Mouse (Mus musculus) myocyte (in vitro differentiated cells): ENCODE data around the gene Prnd. TPM values are rescaled to one million over a fixed set of nuclear protein-coding genes. Genes with fewer than 3 reads are reported as not detected.

Experiments
- H3K27me3 ChIP-seq: one replicate; pipeline ENCODE4 v1.6.1; 2011; ENCODE audit not compliant: control insufficient read depth, insufficient read depth, insufficient read length
- H3K36me3 ChIP-seq: one replicate; pipeline ENCODE4 v1.6.1; 2011; ENCODE audit not compliant: control insufficient read depth, insufficient read depth
- H3K4me2 ChIP-seq: one replicate; pipeline ENCODE4 v1.6.1; 2011; ENCODE audit warnings: low read depth, control low read depth
- H3K4me3 ChIP-seq: one replicate; pipeline ENCODE4 v1.5.1; 2011; ENCODE audit warnings: mild to moderate bottlenecking, control low read depth, moderate library complexity
- H3K79me2 ChIP-seq: one replicate; pipeline ENCODE4 v1.6.1; 2011; ENCODE audit not compliant: control insufficient read depth, insufficient read depth
- H3ac ChIP-seq: one replicate; pipeline ENCODE4 v1.6.1; 2011; ENCODE audit not compliant: control insufficient read depth, insufficient read length
- CEBPB ChIP-seq: IDR thresholded peaks from 2 replicates; pipeline ENCODE4 v1.6.1; 2011; ENCODE audit warnings: mild to moderate bottlenecking, moderate library complexity; ENCODE audit not compliant: poor library complexity, insufficient read depth, severe bottlenecking
- E2F4 ChIP-seq: IDR thresholded peaks from one replicate; pipeline ENCODE4 v1.6.1; 2011; ENCODE audit warnings: mild to moderate bottlenecking, control low read depth, moderate library complexity; ENCODE audit not compliant: insufficient read depth
- MAX ChIP-seq: IDR thresholded peaks from one replicate; pipeline ENCODE4 v1.6.1; 2011; ENCODE audit warnings: low read depth, mild to moderate bottlenecking, control low read depth
- MYOD1 ChIP-seq, 3 experiments: IDR thresholded peaks; one replicate each; pipeline ENCODE4 v1.6.1; 2011; ENCODE audit warnings: control low read depth in 2 of 3, low read depth in 2 of 3, mild to moderate bottlenecking in 2 of 3, moderate library complexity in 1 of 3; ENCODE audit not compliant: insufficient read length in 2 of 3, control insufficient read depth in 1 of 3
- MYOG ChIP-seq, 3 experiments: IDR thresholded peaks; one replicate each; pipeline ENCODE4 v1.6.1; 2011; ENCODE audit warnings: control low read depth in 2 of 3, low read depth in 2 of 3, mild to moderate bottlenecking in 2 of 3; ENCODE audit not compliant: insufficient read length in 2 of 3, control insufficient read depth in 1 of 3, insufficient read depth in 1 of 3
- POLR2A ChIP-seq: IDR thresholded peaks from one replicate; pipeline ENCODE4 v1.6.1; 2011; ENCODE audit warnings: low read depth, mild to moderate bottlenecking, control low read depth, moderate library complexity; ENCODE audit not compliant: insufficient read length
- POLR2AphosphoS2 ChIP-seq: IDR thresholded peaks from one replicate; pipeline ENCODE4 v1.6.1; 2011; ENCODE audit warnings: low read depth, control low read depth; ENCODE audit not compliant: insufficient read length
- REST ChIP-seq: IDR thresholded peaks from one replicate; pipeline ENCODE4 v1.6.1; 2011; ENCODE audit warnings: mild to moderate bottlenecking, control low read depth, moderate library complexity; ENCODE audit not compliant: insufficient read depth, insufficient read length
- SRF ChIP-seq: IDR thresholded peaks from one replicate; pipeline ENCODE4 v1.6.1; 2011; ENCODE audit warnings: low read depth; ENCODE audit not compliant: control insufficient read depth, insufficient read length
- TCF12 ChIP-seq: IDR thresholded peaks from one replicate; pipeline ENCODE4 v1.6.1; 2011; ENCODE audit warnings: mild to moderate bottlenecking, control low read depth; ENCODE audit not compliant: poor library complexity, insufficient read depth, severe bottlenecking
- TCF3 ChIP-seq: IDR thresholded peaks from one replicate; pipeline ENCODE4 v1.6.1; 2011; ENCODE audit warnings: low read depth, control low read depth; ENCODE audit not compliant: insufficient read length
- USF1 ChIP-seq: IDR thresholded peaks from one replicate; pipeline ENCODE4 v1.6.1; 2011; ENCODE audit warnings: low read depth, mild to moderate bottlenecking, control low read depth, moderate library complexity
- polyA plus RNA-seq: library from polyadenylated mRNA; unstranded; fragments of >200 nt; fragmentation: generic; extraction: Trizol; gene quantifications from one replicate; pipeline ENCODE4 v1.2.1, GENCODE M21; 2012; ENCODE audit warnings: missing spikeins

Prnd gene
- polyA plus RNA-seq, 1 experiment = not detected

GRCm38 (mm10) chr2:131945225-131945624 lies 5.4 kb upstream of the Prnd start:
- H3K4me3 ChIP-seq = no peak overlapping the region
- H3K27me3 ChIP-seq = no peaks in the 10 kb centered on the region

GRCm38 (mm10) chr2:131945765-131946164 lies 4.9 kb upstream of the Prnd start:
- Histone ChIP-seq H3K36me3 (no peaks in the 10 kb centered on the region), H3K4me3 (no peak overlapping the region), H3K4me2 (no peak overlapping the region), H3ac (no peak overlapping the region), H3K27me3 (no peaks in the 10 kb centered on the region), H3K79me2 (no peaks in the 10 kb centered on the region)
- TF ChIP-seq MYOG (IDR thresholded peaks at IDR 0.05; ENCODE audit: control insufficient read depth in 1 of 3, insufficient read depth in 1 of 3, insufficient read length in 2 of 3, low read depth in 2 of 3) (no peak), POLR2A (no peak), TCF3 (no peak), CEBPB (no peak), REST (no peak), USF1 (no peak), MAX (no peak), E2F4 (no peak), MYOD1 (IDR thresholded peaks at IDR 0.05; ENCODE audit: control insufficient read depth in 1 of 3, insufficient read length in 2 of 3, low read depth in 2 of 3) (no peak), SRF (no peak), TCF12 (no peak), POLR2AphosphoS2 (no peak)

More at GRCm38 (mm10) chr2:131945225-131945624, 5.4 kb upstream of the Prnd start:
- H3K36me3 ChIP-seq = no peaks in the 10 kb centered on the region
- TF ChIP-seq TCF12 (no peak), CEBPB (no peak), SRF (peak; percentile 65)
- H3K4me2 ChIP-seq = no peak overlapping the region
- no peak overlapping the region for H3ac ChIP-seq
- H3K79me2 ChIP-seq = no peaks in the 10 kb centered on the region

GRCm38 (mm10) chr2:131946351-131946750 lies 4.3 kb upstream of the Prnd start:
- TF ChIP-seq MAX (no peak), CEBPB (no peak), TCF12 (no peak), POLR2A (no peak), POLR2AphosphoS2 (no peak), MYOD1 (IDR thresholded peaks at IDR 0.05; ENCODE audit: control insufficient read depth in 1 of 3, insufficient read length in 2 of 3, low read depth in 2 of 3) (no peak), TCF3 (no peak), E2F4 (no peak), MYOG (IDR thresholded peaks at IDR 0.05; ENCODE audit: control insufficient read depth in 1 of 3, insufficient read depth in 1 of 3, insufficient read length in 2 of 3, low read depth in 2 of 3) (no peak), USF1 (no peak), REST (no peak), SRF (no peak)
- Histone ChIP-seq H3ac (no peak overlapping the region), H3K36me3 (no peaks in the 10 kb centered on the region), H3K79me2 (no peaks in the 10 kb centered on the region), H3K27me3 (no peaks in the 10 kb centered on the region), H3K4me2 (no peak overlapping the region), H3K4me3 (no peak overlapping the region)

GRCm38 (mm10) chr2:131948156-131948555 lies 2.5 kb upstream of the Prnd start:
- Histone ChIP-seq H3K4me3 (no peak overlapping the region), H3ac (no peak overlapping the region), H3K27me3 (no peaks in the 10 kb centered on the region), H3K36me3 (no peaks in the 10 kb centered on the region), H3K4me2 (no peak overlapping the region), H3K79me2 (no peaks in the 10 kb centered on the region)
- TF ChIP-seq POLR2AphosphoS2 = no peak
- TF ChIP-seq POLR2A = no peak
- TF ChIP-seq USF1 = no peak
- no peak for TF ChIP-seq SRF
- TF ChIP-seq E2F4 = no peak
- TF ChIP-seq CEBPB = no peak
- TF ChIP-seq REST = no peak
- no peak for TF ChIP-seq MYOG (IDR thresholded peaks at IDR 0.05; ENCODE audit: control insufficient read depth in 1 of 3, insufficient read depth in 1 of 3, insufficient read length in 2 of 3, low read depth in 2 of 3)

GRCm38 (mm10) chr2:131948916-131949639 lies 1.6 kb upstream of the Prnd start:
- Histone ChIP-seq H3K36me3 (no peaks in the 10 kb centered on the region), H3K4me2 (no peak overlapping the region), H3K4me3 (no peak overlapping the region)

More at GRCm38 (mm10) chr2:131948916-131949639, 1.6 kb upstream of the Prnd start:
- Histone ChIP-seq H3ac (no peak overlapping the region), H3K27me3 (no peaks in the 10 kb centered on the region), H3K79me2 (no peaks in the 10 kb centered on the region)
- TF ChIP-seq CEBPB (no peak), REST (no peak), POLR2A (no peak), MYOG (IDR thresholded peaks at IDR 0.05; ENCODE audit: control insufficient read depth in 1 of 3, insufficient read depth in 1 of 3, insufficient read length in 2 of 3, low read depth in 2 of 3) (no peak), E2F4 (no peak), MAX (no peak), SRF (no peak), USF1 (no peak), POLR2AphosphoS2 (no peak), TCF12 (no peak), MYOD1 (IDR thresholded peaks at IDR 0.05; ENCODE audit: control insufficient read depth in 1 of 3, insufficient read length in 2 of 3, low read depth in 2 of 3) (no peak), TCF3 (no peak)
